Mouse (Mus musculus) embryonic fibroblast, embryonic 13.5 days (primary cell): Measurements from ENCODE around the gene Colgalt2.

ENCODE experiments used
- CTCF ChIP-seq: IDR thresholded peaks from 2 replicates; pipeline ENCODE4 v1.5.1; 2011; ENCODE audit warnings: mild to moderate bottlenecking, control low read depth, low read length, moderate library complexity, borderline replicate concordance; ENCODE audit not compliant: insufficient read depth
- POLR2A ChIP-seq: IDR thresholded peaks from 2 replicates; pipeline ENCODE4 v1.6.1; 2011; ENCODE audit warnings: low read depth, mild to moderate bottlenecking, control low read depth, low read length, moderate library complexity

- no peak for TF ChIP-seq POLR2A
- no peak for TF ChIP-seq CTCF
These were observed 128.6 kb downstream of the Colgalt2 start for GRCm38 (mm10) chr1:152528214-152528613.
